In genomic region chr5:38553953-38554352, GRCm38 (mm10) we compare ENCODE assay signal across 11 mouse cellular contexts. TPM values are rescaled to one million over a fixed set of nuclear protein-coding genes. Genes with fewer than 3 reads are reported as not detected.
DNase-seq lines count a peak whose midpoint lies in the region; ATAC-seq and TF ChIP-seq lines count a peak whose summit lies in the region.
"Had no signal": no experiment of that assay in that cellular context is flagged by ENCODE, and none has a peak within 500 bp of the region (broad histone marks: within the 10 kb centered on the region; RNA-seq: fewer than 3 reads in every experiment).

No protein-coding gene starts in this region.

- TF ChIP-seq CTCF in liver, postnatal 0 days (IDR thresholded peaks at IDR 0.05; ENCODE audit: low read depth), result no peak

- H3K9ac ChIP-seq in liver, embryonic 12.5 days, result no peak overlapping the region
- no peak overlapping the region for H3K9ac ChIP-seq in liver, postnatal 0 days (replicated peaks)
- H3K9ac ChIP-seq in hindbrain, embryonic 16.5 days (ENCODE audit: low read depth, low read length), result no peak overlapping the region
- H3K9ac ChIP-seq: liver, embryonic 13.5 days had no signal

- no peak overlapping the region for H3K4me2 ChIP-seq in liver, embryonic 12.5 days
- no peak overlapping the region for H3K4me2 ChIP-seq in liver, postnatal 0 days (ENCODE audit: low read depth, low read length)
- H3K4me2 ChIP-seq in hindbrain, embryonic 16.5 days (ENCODE audit: low read length), result no peak overlapping the region
- H3K4me2 ChIP-seq: liver, embryonic 13.5 days had no signal

- H3K4me3 ChIP-seq in liver, embryonic 12.5 days, result no peak overlapping the region
- no peak overlapping the region for H3K4me3 ChIP-seq in liver, postnatal 0 days (ENCODE audit: low read depth, low read length)
- H3K4me3 ChIP-seq in hindbrain, embryonic 16.5 days (ENCODE audit: low read length), result no peak overlapping the region
- H3K4me3 ChIP-seq: liver, embryonic 13.5 days had no signal

- peaks cover 46% of the 10 kb centered on the region for H3K4me1 ChIP-seq in liver, embryonic 12.5 days
- peaks cover 15% of the 10 kb centered on the region for H3K4me1 ChIP-seq in liver, postnatal 0 days (ENCODE audit: insufficient read depth)
- H3K4me1 ChIP-seq in hindbrain, embryonic 16.5 days (ENCODE audit: control insufficient read depth, insufficient read depth, low read depth, low read length), result peaks cover 10% of the 10 kb centered on the region

- DNase-seq in embryo, embryonic 11 days, result peak; percentile 2
- DNase-seq in embryo, embryonic 10.5 days (ENCODE audit: low spot score), result no peak
- no peak for DNase-seq in liver, postnatal 0 days
- peak; percentile 90 for DNase-seq in brain, adult 2 months (ENCODE audit: low read depth, low spot score)
- DNase-seq in ovary, postnatal 14 days (ENCODE audit: low spot score), result no peak
- DNase-seq: liver, embryonic 13.5 days; thymus, postnatal 36 days had no signal

- no peaks in the 10 kb centered on the region for H3K9me3 ChIP-seq in liver, embryonic 12.5 days (replicated peaks)
- no peaks in the 10 kb centered on the region for H3K9me3 ChIP-seq in liver, postnatal 0 days (ENCODE audit: low read length)
- H3K9me3 ChIP-seq in hindbrain, embryonic 16.5 days (ENCODE audit: control insufficient read depth, low read length), result no peaks in the 10 kb centered on the region
- H3K9me3 ChIP-seq: liver, embryonic 13.5 days had no signal

- peak; percentile 35; the same call in 1 of the 2 replicates for ATAC-seq in liver, embryonic 12.5 days
- no peak for ATAC-seq in liver, postnatal 0 days
- peak; percentile 26 for ATAC-seq in inflammation-experienced regulatory T-cells, adult 6 months
- no peak for ATAC-seq in hindbrain, embryonic 16.5 days
- ATAC-seq: CD4-positive, CD25-positive, alpha-beta regulatory T cell, adult 4 months had no signal

- 62% methylated on average over 3 of the region's 3 CpGs for WGBS in liver, embryonic 12.5 days (ENCODE audit: insufficient replicate concordance)
- 58% methylated on average over 3 of the region's 3 CpGs for WGBS in liver, postnatal 0 days (ENCODE audit: insufficient replicate concordance)
- 58% methylated on average over 3 of the region's 3 CpGs for WGBS in hindbrain, embryonic 16.5 days

- no peak for TF ChIP-seq EP300 in liver, postnatal 0 days (IDR thresholded peaks at IDR 0.05; ENCODE audit: low read depth)

- no peaks in the 10 kb centered on the region for H3K27me3 ChIP-seq in liver, embryonic 12.5 days (replicated peaks)
- H3K27me3 ChIP-seq in liver, postnatal 0 days (ENCODE audit: insufficient read depth, low read length), result no peaks in the 10 kb centered on the region
- H3K27me3 ChIP-seq in hindbrain, embryonic 16.5 days (replicated peaks; ENCODE audit: control insufficient read depth, insufficient read depth, low read length), result no peaks in the 10 kb centered on the region
- H3K27me3 ChIP-seq: liver, embryonic 13.5 days had no signal

- 0 out of 2 replicates have a peak overlapping the region, but pooled peaks have one; percentile 37 for H3K27ac ChIP-seq in liver, embryonic 12.5 days
- no peak overlapping the region for H3K27ac ChIP-seq in liver, postnatal 0 days (ENCODE audit: low read depth)
- H3K27ac ChIP-seq in hindbrain, embryonic 16.5 days (ENCODE audit: low read depth, low read length), result no peak overlapping the region
- H3K27ac ChIP-seq: liver, embryonic 13.5 days had no signal

- peaks cover 99% of the 10 kb centered on the region for H3K36me3 ChIP-seq in liver, embryonic 12.5 days
- H3K36me3 ChIP-seq in liver, postnatal 0 days (replicated peaks; ENCODE audit: insufficient read depth, low read length), result peaks cover 75% of the 10 kb centered on the region
- H3K36me3 ChIP-seq in hindbrain, embryonic 16.5 days (ENCODE audit: control insufficient read depth, insufficient read depth, low read length), result peaks cover 12% of the 10 kb centered on the region

RNA-seq across cellular contexts. Expression of gene Wdr1, which starts 9.1 kb away (rescaled TPM):
- polyA plus RNA-seq in liver, embryonic 12.5 days (2016; fragmentation: Nextera tagmentation; extraction: Ambion mirVana), result 122 and 131 TPM in 2 replicates
- polyA plus RNA-seq in liver, postnatal 0 days (2015; fragmentation: Nextera tagmentation; extraction: Ambion mirVana), result 56.1 and 60.7 TPM in 2 replicates
- polyA plus RNA-seq in inflammation-experienced regulatory T-cells, adult 6 months (2017; shearing (Covaris generic)), result 100 to 1,000 TPM; 339 to 508 (median 369) TPM
- polyA plus RNA-seq in hindbrain, embryonic 16.5 days (2015; fragmentation: Nextera tagmentation; extraction: Ambion mirVana), result 202 and 210 TPM in 2 replicates

RNA-seq across cellular contexts. Expression of gene Slc2a9, which starts 51.0 kb away (rescaled TPM):
- polyA plus RNA-seq in liver, embryonic 12.5 days (2016; fragmentation: Nextera tagmentation; extraction: Ambion mirVana), result 0.60 and 1.2 TPM in 2 replicates
- 3.3 and 5.7 TPM in 2 replicates for polyA plus RNA-seq in liver, postnatal 0 days (2015; fragmentation: Nextera tagmentation; extraction: Ambion mirVana)
- 10 to 100 TPM in 1 of 3 experiments, 1 to 10 TPM in 2; 7.6 to 10.5 (median 8.7) TPM for polyA plus RNA-seq in inflammation-experienced regulatory T-cells, adult 6 months (2017; shearing (Covaris generic))
- polyA plus RNA-seq in hindbrain, embryonic 16.5 days (2015; fragmentation: Nextera tagmentation; extraction: Ambion mirVana), result 0.44 and 0.77 TPM in 2 replicates

Comparison
In these comparisons a context has a peak if more than half of its experiments do, and no peak if none do; other contexts are left out.
1. DNase-seq: peak in embryo, embryonic 11 days (single experiment) and brain, adult 2 months (single experiment); none in embryo, embryonic 10.5 days (single experiment), liver, postnatal 0 days (single experiment) and ovary, postnatal 14 days (single experiment).
2. ATAC-seq: peak in liver, embryonic 12.5 days (single experiment) and inflammation-experienced regulatory T-cells, adult 6 months (single experiment); none in liver, postnatal 0 days (single experiment) and hindbrain, embryonic 16.5 days (single experiment).